Mouse (Mus musculus) bone marrow, adult 2 months (tissue): ENCODE data around the gene Rnf215. TPM values are rescaled to one million over a fixed set of nuclear protein-coding genes. Genes with fewer than 3 reads are reported as not detected.
"Not testable (repeated sequence)": the region's sequence is repeated elsewhere in the genome, so short reads cannot be mapped to it uniquely, and the experiment has no call there.

ENCODE experiments used
- H3K27ac ChIP-seq: fragments of 200-500 bp; 2 replicates; pipeline ENCODE4 v1.5.1; 2012; ENCODE audit warnings: low read depth, mild to moderate bottlenecking, control low read depth, inconsistent platforms, low read length; ENCODE audit not compliant: control insufficient read depth, poor library complexity, insufficient read depth
- H3K4me1 ChIP-seq: fragments of 200-500 bp; 2 replicates; pipeline ENCODE4 v1.6.1; 2011; ENCODE audit warnings: low read length; ENCODE audit not compliant: control insufficient read depth, insufficient read depth
- H3K4me3 ChIP-seq: fragments of 200-500 bp; replicated peaks from 2 replicates; pipeline ENCODE3; 2011; ENCODE audit warnings: mild to moderate bottlenecking, low read depth, low read length, control low read depth; ENCODE audit not compliant: control insufficient read depth
- CTCF ChIP-seq: fragments of 200-500 bp; IDR thresholded peaks from 2 replicates; pipeline ENCODE4 v1.5.1; 2011; ENCODE audit warnings: low read length, control low read depth; ENCODE audit not compliant: control insufficient read depth, insufficient read depth
- POLR2A ChIP-seq: fragments of 200-500 bp; IDR thresholded peaks from 2 replicates; pipeline ENCODE4 v1.6.1; 2011; ENCODE audit warnings: low read depth, mild to moderate bottlenecking, control low read depth, low read length, borderline replicate concordance; ENCODE audit not compliant: control insufficient read depth
- WGBS: fragments of 180-500 bp; shearing (Covaris S2); methylation state at CpG from one replicate; pipeline ENCODE4 v1.1.7; 2018; 5-methylcytosine and 5-hydroxymethylcytosine counted together
- polyA plus RNA-seq: library from polyadenylated mRNA; stranded (reverse); fragments of >200 nt; gene quantifications from 2 replicates; pipeline ENCODE4 v1.2.4, GENCODE M21; 2011; ENCODE audit warnings: low replicate concordance; ENCODE audit not compliant: missing spikeins, insufficient read depth, insufficient read length

Rnf215 gene
- polyA plus RNA-seq, 1 experiment = 10.5 TPM

DNA sequence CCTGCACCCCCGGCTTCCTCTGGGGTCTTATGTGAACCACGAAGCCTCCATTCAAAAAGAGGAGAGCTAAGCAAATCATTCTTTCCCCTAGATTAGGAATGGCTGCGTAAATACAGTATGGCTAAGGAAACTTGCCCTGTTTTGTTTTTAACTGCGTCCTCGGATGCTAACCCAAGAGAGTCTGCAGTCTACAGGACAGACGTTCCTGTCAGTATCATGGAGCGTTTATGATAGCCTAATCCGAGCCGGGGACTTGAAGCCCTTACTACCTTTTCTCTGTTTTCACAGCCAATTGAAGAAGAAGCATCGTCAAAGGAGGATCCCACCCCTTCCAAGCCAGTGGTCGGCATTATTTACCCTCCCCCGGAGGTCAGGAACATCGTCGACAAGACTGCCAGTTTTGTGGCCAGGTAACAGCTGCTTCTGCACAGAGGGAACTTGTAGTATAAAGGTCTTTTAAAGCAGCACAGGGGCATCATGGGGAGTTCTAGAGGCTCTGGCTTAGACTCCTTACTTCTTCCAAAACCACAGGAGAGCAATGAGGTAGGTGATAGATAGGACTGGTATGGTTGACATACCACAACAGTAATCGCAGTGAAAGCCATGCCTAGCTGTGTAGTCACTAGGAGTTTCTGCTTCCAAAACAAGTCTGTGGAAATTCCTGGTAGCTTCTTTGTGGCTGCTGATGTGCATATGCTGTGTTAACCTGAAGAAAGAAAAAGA lies 25.9 kb downstream of the Rnf215 start:
- Histone ChIP-seq H3K4me1 (peaks cover 2% of the 10 kb centered on the region; the same call in 1 of the 2 replicates), H3K27ac (peak overlapping the region; percentile 40), H3K4me3 (peak overlapping the region; percentile 83)
- TF ChIP-seq CTCF = no peak
- WGBS = 4% methylated on average over 15 of the region's 15 CpGs

DNA sequence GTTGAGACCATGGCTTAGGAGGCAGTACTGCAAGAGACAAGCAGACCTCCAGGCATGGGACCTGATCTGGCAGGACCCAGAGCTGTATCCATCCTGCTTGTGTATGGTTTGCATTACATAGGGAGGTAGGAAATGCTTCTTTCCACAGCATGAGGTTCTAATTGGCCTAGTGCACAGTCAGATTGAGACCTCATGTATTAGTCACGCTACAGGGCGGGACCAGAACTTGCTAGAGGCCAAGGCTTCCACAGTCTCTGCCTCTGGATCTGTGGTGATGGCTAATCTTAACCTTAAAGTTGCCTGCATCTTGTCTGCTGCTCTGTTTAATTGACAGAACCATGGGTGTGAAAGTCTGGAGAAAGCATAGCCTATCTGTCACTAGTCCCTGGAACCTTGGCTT lies 29.7 kb downstream of the Rnf215 start:
- 90% methylated on average over 2 of the region's 2 CpGs for WGBS
- no peak overlapping the region for H3K4me3 ChIP-seq
- H3K4me1 ChIP-seq = peaks cover 2% of the 10 kb centered on the region; the same call in 1 of the 2 replicates
- TF ChIP-seq CTCF (no peak), POLR2A (no peak)
- H3K27ac ChIP-seq = no peak overlapping the region

DNA sequence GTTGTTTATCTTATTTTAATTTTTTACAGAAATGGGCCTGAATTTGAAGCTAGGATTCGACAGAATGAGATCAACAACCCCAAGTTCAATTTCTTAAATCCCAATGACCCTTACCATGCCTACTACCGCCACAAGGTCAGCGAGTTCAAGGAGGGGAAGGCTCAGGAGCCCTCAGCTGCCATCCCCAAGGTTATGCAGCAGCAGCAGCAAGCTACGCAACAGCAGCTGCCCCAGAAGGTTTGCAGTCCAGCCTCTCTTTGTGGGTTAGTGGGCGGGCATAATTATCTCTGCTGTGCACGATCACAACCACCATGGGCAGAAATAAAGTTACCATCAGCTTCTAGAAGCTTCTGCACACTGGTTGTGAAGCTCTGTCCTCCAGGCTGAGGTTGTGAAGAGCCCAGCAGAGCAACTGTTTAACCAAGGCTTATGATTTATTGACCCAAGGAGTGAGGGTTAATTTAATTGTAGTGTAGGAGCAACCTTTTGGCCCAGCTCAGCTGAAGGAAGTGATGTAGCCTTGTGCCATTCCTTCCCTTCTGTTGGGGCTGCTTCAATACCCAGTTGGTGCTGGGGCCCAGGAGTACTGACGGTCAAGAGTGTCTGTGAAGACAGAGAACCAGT lies 31.6 kb downstream of the Rnf215 start:
- Histone ChIP-seq H3K27ac (no peak overlapping the region), H3K4me3 (no peak overlapping the region), H3K4me1 (no peaks in the 10 kb centered on the region)
- WGBS = 79% methylated on average over 7 of the region's 7 CpGs
- TF ChIP-seq POLR2A (no peak), CTCF (no peak)

DNA sequence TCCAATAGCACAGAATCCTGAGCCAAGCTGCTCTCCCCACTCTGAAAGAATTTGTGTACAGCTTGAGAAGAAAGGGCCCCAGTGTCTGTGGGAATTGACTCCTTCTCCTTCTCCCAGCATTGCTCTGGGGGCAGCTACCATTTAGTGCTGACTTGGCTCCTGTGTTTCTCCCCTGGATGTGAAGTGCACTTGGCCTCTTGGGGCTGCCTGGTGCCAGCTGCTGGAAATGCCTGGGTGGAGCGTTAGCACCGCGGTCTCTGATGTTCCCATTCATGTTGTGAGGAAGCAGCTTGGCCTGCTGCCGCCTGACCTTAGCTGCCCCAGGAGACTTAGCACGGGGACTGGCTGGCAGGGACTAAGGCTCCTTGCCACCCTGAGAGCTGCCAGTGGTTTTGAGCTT lies 39.6 kb downstream of the Rnf215 start:
- Histone ChIP-seq H3K27ac (no peak overlapping the region), H3K4me1 (no peaks in the 10 kb centered on the region), H3K4me3 (no peak overlapping the region)
- TF ChIP-seq CTCF (no peak), POLR2A (no peak)
- WGBS = 95% methylated on average over 5 of the region's 5 CpGs

DNA sequence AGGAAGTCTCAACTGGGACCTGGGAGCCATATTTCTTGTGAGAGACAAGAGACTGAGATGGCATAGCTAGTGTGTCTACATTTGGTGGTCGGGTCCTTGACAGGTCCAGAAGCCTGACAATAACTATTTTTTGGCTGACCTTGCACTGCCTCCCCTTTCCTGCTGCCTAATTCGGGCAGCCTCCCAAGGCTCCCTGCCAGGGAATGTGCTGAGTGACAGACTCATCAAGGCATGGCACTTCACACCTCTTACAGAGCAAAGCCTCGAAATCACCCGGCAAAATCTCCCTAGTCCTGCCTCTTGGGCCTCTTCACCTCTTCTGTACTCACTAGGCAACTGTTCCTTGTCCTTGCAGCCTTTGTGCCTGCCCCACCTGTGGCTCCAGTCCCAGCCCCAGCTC lies 42.7 kb downstream of the Rnf215 start:
- WGBS = 81% methylated on average over 4 of the region's 4 CpGs
- H3K4me1 ChIP-seq = no peaks in the 10 kb centered on the region
- no peak for TF ChIP-seq CTCF
- TF ChIP-seq POLR2A = no peak
- no peak overlapping the region for H3K4me3 ChIP-seq
- no peak overlapping the region for H3K27ac ChIP-seq

DNA sequence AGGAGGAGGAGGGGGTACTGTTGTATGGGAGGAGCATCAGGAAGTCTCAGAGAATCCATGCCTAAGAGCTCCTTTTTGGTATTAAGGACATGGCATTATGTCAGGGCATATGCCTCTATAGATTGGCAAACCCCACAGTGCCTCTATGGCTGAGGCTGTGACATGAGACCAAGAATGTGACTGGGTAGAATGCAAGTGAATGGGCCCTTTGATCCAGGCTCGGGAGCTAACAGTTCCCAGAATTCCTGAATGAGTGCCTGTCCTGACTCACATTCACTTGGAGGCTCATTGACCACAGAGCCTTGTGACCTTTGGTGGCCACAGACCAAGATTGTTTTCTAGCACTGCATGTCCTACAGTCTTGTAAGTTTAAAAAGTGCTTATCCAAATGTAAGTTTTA lies 47.1 kb downstream of the Rnf215 start:
- TF ChIP-seq POLR2A = no peak
- Histone ChIP-seq H3K4me3 (no peak overlapping the region), H3K27ac (no peak overlapping the region), H3K4me1 (no peaks in the 10 kb centered on the region)
- WGBS = 71% methylated on average over 1 of the region's 1 CpGs

DNA sequence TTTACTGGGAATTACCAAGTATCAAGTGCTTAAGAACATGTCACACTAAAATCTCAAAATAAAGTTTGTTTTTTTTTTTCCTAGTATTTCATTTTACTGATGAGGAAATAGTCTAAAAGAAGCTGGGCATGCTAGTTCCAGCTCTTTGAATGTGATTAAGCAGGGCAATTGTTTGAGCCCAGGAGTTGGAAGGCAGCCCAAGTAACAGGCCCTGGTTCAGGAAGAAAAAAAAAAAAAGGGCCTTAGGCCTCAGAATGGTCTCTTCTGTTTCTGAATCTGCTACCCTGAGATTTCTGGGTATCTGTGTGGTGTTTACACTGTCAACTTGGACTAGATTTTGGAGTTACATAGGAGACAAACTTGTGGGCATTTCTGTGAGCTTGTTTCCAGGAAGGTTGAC lies 48.5 kb downstream of the Rnf215 start:
- Histone ChIP-seq H3K4me1 (no peaks in the 10 kb centered on the region; the same call in 1 of the 2 replicates), H3K4me3 (no peak overlapping the region), H3K27ac (no peak overlapping the region)
- TF ChIP-seq POLR2A (no peak), CTCF (no peak)

DNA sequence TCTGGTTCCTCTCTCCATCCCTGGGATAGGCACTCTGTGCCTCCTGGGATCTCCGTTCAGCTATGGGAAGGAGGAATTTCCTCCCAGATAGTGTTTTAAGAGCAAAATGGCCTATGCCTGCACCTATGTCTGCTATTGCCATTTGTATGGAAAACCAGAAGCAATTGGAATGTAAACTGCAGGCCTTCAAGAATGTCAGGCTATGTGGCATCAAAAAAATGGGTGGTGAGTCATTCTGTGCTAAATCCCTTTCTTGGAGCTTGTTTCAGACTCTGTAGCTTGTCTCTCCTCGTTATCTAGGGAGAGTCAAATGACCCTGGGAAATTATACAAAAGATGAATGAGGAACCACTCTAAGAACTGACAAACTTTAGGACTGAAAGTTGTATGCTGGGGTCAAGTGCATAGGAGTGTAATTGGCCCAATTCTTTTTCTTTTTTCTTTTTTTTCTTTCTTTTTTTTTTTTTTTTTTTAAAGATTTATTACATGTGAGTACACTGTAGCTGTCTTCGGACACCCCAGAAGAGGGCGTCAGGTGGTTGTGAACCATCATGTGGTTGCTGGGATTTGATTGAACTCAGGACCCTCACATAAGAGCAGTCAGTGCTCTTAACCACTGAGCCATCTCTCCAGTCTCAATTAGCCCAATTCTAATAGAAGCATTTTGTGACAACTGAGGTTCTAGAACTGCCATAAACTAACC lies 49.4 kb downstream of the Rnf215 start:
- no peak overlapping the region for H3K27ac ChIP-seq
- TF ChIP-seq POLR2A (no peak), CTCF (no peak)
- no peaks in the 10 kb centered on the region; the same call in 1 of the 2 replicates for H3K4me1 ChIP-seq
- WGBS = 67% methylated on average over 4 of the region's 4 CpGs
- no peak overlapping the region for H3K4me3 ChIP-seq

DNA sequence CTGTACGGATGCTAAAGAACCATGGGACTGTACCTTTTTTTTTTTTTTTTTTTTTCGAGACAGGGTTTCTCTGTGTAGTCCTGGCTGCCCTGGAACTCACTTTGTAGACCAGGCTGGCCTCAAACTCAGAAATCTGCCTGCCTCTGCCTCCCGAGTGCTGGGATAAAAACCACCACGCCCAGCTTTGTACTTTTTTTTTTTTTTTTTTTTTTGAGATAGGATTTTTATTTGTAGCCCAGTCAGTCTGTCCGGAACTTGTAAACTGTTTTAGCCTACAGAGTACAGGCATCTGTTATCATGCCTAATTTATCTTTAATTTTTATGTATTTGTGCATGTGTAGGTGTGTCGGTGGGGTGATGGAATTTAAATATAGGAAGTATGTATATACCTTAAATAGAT lies 50.5 kb downstream of the Rnf215 start:
- 78% methylated on average over 6 of the region's 6 CpGs for WGBS
- not testable (repeated sequence) for H3K27ac ChIP-seq, H3K4me1 ChIP-seq, H3K4me3 ChIP-seq
